Mouse (Mus musculus) right cerebral cortex, postnatal 4 days (tissue): ENCODE measurements around the gene Vim.
"Not testable (repeated sequence)": the region's sequence is repeated elsewhere in the genome, so short reads cannot be mapped to it uniquely, and the experiment has no call there.

ENCODE experiments used
- DNase-seq: peaks from one replicate; pipeline ENCODE4 v3.0.0-alpha.2; 2022

Gene Vim

GRCm38 (mm10) chr2:13572101-13572553, 1.6 kb upstream of the Vim start:
- no peak for DNase-seq

- no peak for DNase-seq
Measured at GRCm38 (mm10) chr2:13572647-13573407, 900 bp upstream of the Vim start.

- peak; percentile 66 for DNase-seq
Measured at GRCm38 (mm10) chr2:13574066-13574800, 506 bp downstream of the Vim start.

GRCm38 (mm10) chr2:13574801-13575150, 1.0 kb downstream of the Vim start:
- no peak for DNase-seq

- peak; percentile 86 for DNase-seq
Measured at GRCm38 (mm10) chr2:13575287-13575801, 1.6 kb downstream of the Vim start.

- no peak for DNase-seq
Measured at GRCm38 (mm10) chr2:13575926-13576325, 2.2 kb downstream of the Vim start.

- no peak for DNase-seq
Measured at GRCm38 (mm10) chr2:13577399-13577798, 3.7 kb downstream of the Vim start.

GRCm38 (mm10) chr2:13578473-13579152, 4.9 kb downstream of the Vim start:
- DNase-seq: no peak

GRCm38 (mm10) chr2:13579315-13579714, 5.6 kb downstream of the Vim start:
- DNase-seq: no peak

GRCm38 (mm10) chr2:13579991-13580390, 6.3 kb downstream of the Vim start:
- DNase-seq: no peak

GRCm38 (mm10) chr2:13582184-13582583, 8.5 kb downstream of the Vim start:
- no peak for DNase-seq

GRCm38 (mm10) chr2:13583746-13584145, 10.0 kb downstream of the Vim start:
- not testable (repeated sequence) for DNase-seq

GRCm38 (mm10) chr2:13593328-13593727, 19.6 kb downstream of the Vim start:
- no peak for DNase-seq

- DNase-seq: no peak
Measured at GRCm38 (mm10) chr2:13596965-13597656, 23.4 kb downstream of the Vim start.

- DNase-seq: no peak
Measured at GRCm38 (mm10) chr2:13598166-13598565, 24.4 kb downstream of the Vim start.

- no peak for DNase-seq
Measured at GRCm38 (mm10) chr2:13603093-13603492, 29.4 kb downstream of the Vim start.

GRCm38 (mm10) chr2:13603636-13604035, 29.9 kb downstream of the Vim start:
- not testable (repeated sequence) for DNase-seq

GRCm38 (mm10) chr2:13630136-13630832, 56.6 kb downstream of the Vim start:
- no peak for DNase-seq
